Mouse (Mus musculus) gastrocnemius, postnatal 14 days (tissue): ENCODE data around the gene Tsn. TPM values are rescaled to one million over a fixed set of nuclear protein-coding genes. Genes with fewer than 3 reads are reported as not detected.

ENCODE experiments used
- total RNA-seq, 2 experiments: library from RNA; stranded (reverse); gene quantifications; 2 replicates each; pipeline ENCODE4 v1.2.3; 2021

Gene Tsn
- total RNA-seq, 2 experiments from 2014 or later, result 63.1 to 64.5 TPM

Other genes starting within 250 kb of the Tsn start
- gene Gm29106, start 135.2 kb downstream of the Tsn start, total RNA-seq, result not detected
- gene Nifk, start 10.1 kb upstream of the Tsn start, total RNA-seq, result 10 to 100 TPM; 20.9 to 25.4 TPM
- gene Clasp1, start 77.3 kb upstream of the Tsn start, total RNA-seq, result 10 to 100 TPM; 53.0 to 66.0 TPM